Mouse (Mus musculus): ENCODE measurements at regions not wholly inside any gene's neighbourhood (a gene's known extent, or its start where the extent isn't known, plus 50 kb on each side); places are given as distances from the start of the nearest gene placed in this dataset.

DNA sequence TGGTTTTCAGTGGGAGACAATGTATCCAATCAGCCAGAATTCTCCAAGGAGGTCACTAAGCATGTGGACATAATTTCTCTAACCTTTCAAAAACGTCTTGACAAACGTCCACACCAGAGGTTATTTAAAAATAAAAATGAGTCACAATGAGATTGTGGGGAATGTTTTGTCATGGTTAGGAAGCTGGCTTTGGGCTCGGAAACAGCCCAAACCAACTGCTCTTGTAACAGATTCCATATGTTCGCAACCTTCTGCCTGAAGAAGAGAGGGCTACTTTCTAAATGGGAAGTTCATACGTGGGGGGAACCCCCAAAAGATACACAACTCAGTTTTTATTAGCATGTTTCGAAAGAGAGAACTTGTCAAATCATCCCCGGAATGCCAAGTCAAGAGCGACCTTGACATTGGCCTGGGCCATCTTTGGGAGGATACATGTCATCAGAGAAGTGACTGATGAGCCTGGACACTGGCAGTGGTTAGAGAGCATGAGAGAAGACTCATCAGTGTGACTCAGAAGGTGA is 111.6 kb upstream of the Pik3r1 start:
- peak; percentile 50 to 57 for DNase-seq (ENCODE audit: low spot score in 2 of 2)

DNA sequence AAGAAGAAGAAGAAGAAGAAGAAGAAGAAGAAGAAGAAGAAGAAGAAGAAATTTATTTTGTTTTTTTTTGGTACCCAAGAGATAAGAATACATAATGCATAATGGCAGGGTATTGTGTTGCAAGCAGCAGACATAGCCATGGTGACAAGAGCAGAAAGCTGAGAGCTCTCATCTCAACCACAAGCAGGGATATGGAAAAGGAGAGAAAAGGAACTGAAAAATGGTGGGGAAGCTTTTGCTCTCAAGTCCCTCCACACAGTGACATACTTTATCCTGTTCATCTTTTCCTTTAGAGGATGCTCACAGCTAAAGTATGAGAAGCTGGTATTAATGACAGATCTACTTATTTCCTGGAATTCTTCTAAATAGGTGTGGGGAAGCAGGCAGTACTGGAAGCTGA is 115.2 kb upstream of the Pik3r1 start:
- no peak for DNase-seq (ENCODE audit: low spot score in 2 of 2)

DNA sequence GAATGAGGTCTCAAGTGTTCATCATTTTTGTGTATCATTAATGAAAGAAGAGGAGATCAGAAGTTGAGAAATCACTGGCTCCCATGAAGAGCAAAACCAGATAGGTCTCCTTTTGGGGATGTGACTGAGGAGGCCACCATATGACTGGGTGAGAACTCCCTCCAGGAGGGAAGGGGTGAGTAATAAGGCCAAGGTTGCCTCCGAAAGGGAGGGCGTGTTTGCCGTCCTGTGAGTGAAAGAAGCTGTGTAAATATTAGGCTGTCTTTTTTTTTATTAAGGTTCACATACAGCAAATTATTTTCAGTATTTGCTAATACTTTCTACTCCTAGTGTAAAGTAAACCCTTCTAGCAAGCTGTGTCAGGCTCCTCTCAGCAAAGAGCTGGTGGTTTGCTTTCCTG is 116.7 kb upstream of the Pik3r1 start:
- no peak for DNase-seq (ENCODE audit: low spot score in 2 of 2)

DNA sequence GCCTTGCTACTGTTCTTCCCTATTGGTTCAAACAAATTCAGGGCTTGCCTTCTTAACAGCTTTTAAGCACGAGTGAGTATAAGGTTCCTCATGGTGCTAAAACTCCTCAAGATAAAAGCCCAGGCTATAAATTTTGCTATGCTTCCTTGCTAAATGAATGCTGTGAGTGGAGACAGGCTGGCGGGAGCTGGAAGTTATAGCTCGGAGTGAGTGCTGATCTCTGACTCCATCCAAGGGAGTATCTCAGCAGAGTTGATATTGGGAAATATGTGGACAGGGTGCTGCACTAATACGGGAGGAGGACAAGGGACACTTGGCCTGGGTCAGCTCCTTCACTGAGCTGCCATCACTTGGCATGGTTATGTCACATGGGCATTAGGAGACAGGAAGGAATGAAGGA is 123.5 kb upstream of the Pik3r1 start:
- no peak for DNase-seq (ENCODE audit: low spot score in 2 of 2)

DNA sequence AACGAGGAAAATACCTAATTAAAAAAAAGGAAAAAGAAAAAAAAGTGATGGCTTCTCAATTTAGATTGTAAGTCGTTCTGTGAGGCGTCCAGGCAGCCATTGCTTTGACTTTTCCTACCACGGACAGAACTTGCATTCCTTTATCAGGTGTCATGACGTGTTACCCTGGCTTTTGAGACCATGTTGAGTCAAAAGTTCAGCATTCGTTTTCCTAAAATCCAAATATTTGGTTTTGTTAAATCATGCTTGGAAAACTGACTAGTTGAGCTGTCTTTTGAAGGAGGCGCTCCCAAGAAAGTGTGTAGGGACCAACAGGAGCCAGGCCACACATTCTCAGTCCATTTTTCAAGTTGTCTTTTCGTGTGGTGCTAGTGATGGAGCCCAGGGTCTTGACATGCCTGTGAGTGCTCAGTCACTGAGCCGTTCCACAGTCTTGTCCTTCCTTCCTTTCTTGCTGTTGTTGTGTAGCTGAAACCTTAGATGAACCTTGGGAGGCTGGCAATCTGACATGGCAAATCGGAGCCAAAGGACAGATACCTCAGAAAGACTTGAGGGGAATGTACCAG is 125.1 kb upstream of the Pik3r1 start:
- no peak for DNase-seq (ENCODE audit: low spot score in 2 of 2)

DNA sequence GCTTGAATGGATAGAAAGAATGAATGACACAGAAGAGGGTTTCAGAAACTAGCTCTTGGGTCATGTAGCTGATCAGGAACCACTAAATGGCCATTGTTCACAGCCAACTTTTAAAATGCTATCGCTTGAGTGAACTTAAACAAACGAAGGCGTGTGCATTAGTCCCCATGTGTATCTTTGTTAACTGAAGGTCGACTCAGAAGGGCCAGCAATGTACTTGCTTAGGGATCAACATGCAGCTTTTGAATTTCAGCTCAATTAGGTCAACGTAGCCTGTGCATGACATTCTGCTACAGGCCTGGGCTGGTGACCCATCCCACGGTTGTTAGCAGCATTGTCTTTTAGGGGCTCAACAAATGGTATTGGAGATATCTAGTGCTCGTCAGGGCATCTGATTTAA is 127.1 kb upstream of the Pik3r1 start:
- no peak for DNase-seq (ENCODE audit: low spot score in 2 of 2)

DNA sequence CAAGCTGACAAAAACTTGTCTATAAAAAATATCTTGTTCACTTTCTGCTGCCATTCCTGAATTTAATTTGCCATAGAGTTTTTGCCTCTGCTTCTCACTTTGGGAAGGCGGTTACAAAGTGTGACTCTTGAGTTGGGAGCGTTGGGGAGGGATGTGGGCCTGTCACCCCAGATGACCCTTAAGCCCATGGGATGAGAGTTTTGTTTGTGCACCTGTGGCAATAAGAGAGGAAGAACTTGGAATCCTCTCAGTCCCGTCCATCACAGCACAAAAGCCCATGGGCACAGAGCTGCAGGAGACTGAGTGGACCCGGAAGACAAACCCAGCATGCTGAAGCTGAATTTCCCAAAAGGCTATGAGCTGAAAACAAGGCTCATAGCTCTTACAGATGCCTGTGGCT is 127.7 kb upstream of the Pik3r1 start:
- DNase-seq (ENCODE audit: low spot score in 2 of 2) = no peak

DNA sequence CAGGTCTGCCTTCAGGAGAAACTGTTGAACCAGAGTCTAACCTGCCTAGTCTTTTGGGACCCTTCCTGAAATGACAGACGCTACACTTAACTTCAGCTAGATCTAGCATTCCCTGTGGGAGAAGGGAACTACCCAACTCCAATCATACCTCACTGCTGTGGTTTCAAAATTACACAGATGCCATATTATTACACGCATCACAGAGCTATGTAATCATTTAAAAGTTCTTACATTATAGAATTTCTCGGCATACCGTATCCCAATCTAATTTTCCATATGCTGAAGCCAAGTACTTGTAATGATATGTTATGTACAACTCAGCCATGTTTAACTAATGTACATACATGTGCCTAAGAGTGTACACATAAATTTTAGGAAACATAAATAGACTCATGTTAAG is 128.9 kb upstream of the Pik3r1 start:
- DNase-seq (ENCODE audit: low spot score in 2 of 2) = no peak

DNA sequence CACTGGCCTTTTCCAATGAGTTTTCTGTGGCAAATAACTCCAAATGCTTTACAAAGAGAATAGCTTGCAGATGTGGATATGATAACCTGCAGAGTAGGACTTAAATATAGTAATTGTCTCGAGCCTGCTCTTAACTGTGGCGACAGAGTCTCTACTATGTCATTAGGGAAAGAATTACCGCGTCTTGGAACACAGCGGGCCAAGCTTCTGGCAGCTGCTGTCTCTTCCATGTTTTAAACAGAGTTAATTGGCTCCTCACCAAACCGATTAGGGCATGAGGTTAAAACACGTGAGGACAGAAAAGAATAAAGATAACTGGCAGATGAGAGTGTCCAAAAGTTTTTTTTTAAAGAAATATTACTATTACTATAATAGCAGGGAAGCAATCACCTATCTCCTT is 134.2 kb upstream of the Pik3r1 start:
- no peak for DNase-seq (ENCODE audit: low spot score in 2 of 2)

DNA sequence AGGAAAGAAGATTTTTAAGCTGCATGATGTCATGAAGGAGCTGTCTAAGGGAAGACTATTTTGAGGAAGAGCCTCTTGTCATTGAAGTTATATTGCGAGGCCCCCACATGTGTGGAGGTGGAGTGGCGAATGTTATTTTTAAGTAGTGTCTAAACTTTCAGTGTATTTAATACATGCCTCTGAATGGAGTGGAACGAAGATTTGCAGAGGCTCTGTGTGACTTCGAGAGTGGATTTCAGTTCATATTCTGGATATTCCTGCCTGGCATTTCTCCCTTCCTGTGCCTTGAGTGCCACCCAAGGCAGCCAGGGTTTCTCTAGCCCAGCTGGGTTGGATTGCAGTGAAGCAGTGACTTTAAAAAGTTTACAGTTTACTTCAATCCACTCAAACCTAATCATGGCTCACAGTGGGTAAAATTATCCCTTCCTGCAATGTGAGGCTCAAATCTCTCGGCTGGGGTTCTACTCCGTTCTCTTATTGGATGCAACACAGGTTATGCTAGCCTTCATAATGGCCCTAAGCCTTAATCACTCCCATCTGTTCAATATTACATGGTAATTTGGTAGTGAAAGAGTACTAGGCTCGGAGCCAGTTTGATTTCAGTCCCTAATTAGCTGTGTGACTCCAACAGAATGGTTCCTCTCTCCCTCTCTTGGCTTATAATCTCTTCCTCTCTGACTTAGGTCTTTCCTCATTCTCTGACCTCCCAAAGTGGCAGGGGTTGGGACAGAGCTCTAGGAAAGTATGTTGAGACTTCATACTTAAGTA is 138.1 kb upstream of the Pik3r1 start:
- DNase-seq (ENCODE audit: low spot score in 2 of 2) = no peak

DNA sequence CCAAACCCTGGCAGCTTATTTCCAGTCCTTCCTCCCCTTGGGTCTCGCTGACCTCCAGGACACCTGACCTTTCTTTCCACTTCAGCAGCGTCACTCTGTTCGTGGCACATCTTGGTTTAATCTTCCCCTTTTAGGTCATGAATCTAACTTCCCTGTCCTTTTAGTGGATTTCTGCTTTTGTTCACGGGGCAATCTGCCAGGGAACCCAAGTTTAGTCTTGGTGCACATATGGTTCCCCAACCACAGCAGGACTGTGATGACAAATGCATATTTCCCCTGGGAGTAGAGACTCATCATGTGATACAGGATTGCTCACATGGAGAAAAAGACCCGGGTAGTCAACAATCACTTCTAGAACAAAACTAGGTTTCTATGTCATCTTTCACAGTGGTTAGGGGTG is 141.0 kb upstream of the Pik3r1 start:
- DNase-seq (ENCODE audit: low spot score in 2 of 2) = peak; percentile 52 to 68

DNA sequence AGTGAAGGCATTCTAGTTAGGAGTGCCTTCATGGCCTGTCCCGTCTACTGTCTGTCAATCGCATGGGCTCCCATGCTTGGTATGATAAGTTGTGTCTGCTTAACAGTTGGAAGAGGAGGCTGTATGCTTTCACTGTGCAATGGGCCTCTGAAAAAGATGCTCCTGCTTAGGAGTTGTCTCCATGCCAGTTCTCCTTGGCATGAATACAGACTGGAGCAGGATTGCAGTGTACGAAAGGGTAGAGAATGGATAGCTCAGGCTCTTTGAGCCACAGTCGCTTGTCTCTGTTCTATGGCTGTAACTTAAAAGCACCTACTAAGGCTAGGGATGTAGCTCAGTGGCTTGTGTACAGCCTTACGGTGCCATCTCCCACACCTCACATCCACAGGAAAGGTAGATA is 142.7 kb upstream of the Pik3r1 start:
- no peak for DNase-seq (ENCODE audit: low spot score in 2 of 2)

DNA sequence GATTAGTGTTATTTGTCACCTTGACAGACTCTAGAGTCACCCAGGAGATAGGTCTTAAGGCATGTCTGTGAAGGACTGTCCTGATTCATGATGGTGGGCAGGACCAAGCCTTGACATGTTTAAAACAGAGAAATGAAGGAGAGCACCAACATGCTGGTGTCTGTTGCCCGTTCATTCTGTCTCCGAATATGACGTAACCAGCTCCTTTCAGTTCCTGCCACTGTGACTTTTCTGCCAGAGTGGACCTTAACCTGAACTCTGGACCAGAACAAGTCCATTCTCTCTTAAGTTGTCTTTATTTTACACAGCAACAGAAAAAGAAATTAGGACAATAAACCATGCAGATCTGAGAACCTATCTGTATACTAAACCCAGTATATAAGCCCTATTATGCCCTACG is 146.1 kb upstream of the Pik3r1 start:
- no peak for DNase-seq (ENCODE audit: low spot score in 2 of 2)

DNA sequence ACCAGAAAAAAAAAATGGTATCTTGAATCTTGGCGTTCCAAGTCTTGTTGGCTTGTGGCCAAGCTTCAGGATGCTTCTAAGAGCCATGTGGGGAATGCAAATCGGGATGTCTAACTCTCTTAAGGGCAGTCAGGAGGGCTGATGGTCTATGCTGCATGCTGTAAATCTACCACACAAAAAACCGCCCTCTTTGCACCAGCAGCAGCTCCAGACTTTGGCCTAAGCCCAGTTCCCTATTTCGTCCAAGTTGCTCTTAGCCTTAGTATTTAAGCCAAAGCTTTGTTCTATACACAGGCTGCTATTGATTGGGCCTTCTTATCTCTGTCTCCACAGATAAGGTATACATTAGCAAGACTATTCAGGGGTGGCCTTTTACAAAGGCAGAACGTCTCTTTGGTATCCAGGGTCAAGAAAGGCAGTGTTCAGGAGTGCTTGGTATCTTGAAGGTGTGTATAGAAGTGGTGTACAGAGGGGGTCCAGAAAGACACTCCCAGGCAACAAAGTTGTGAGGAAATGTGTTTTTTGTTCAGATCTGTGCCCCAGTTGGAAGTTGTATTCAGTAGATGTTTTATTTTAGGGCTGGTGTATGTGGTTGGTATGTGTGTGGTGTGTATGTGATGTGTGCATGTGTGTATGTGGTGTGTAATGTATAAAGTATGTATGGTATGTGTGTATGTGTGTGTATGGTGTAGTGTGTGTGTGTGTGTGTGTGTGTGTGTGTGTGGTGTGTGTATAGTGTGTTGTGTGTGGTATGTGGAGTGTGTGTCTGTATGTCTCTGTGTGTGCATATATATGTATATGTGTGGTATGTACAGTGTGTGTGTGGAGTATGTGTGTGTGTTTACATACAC is 146.9 kb upstream of the Pik3r1 start:
- peak in 1 of 2 experiments; percentile 16 for DNase-seq (ENCODE audit: low spot score in 2 of 2)

DNA sequence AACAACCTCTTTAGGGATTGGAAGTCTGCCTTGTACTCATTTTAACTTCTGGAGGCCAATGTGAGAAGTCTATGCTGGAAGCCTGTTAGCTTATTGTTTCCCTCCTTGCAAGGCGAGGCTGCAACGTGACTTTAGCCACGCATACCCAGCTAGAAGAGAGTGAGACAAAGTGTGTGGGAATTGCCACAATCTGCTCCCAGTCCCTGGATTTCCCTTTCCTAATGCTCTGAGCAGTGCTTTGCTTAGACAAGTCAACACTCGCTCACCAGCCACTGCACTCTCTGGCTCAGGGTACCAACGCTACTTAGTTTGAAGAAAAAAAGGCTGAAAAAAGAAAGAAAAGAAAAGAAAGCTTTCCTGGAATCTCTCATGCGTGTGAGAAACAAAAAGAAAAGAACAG is 147.5 kb upstream of the Pik3r1 start:
- no peak for DNase-seq (ENCODE audit: low spot score in 2 of 2)

DNA sequence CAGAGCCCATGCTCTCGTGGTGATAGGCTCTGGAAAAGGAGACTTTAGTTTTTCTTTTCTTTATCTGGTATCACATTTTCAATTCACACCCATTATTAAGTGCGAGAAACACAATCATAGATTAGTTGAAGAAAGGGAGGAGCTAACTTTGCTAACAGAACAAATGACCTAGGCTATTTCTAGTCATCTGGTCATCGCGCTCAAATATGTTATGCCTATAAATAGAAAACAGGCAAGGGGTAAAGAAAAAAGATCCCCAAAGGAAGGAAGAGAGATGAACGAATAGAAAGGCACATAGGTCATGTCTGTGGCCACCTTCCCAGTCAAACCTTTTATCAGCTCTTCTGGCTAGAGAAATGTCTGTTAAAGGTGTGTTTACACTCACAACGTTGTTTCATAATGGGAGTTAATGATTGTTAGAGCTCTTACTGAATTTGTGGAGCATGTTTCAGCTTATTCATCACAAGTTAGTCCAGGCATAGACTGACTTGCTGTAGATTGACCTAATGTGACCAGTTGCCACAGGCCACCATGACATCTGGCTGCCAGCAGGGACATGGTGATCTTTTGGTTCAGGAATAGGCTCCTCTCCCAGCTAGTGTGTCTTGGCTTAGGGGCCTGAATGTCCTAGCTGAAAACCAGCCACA is 148.1 kb upstream of the Pik3r1 start:
- DNase-seq (ENCODE audit: low spot score in 2 of 2) = peak in 1 of 2 experiments; percentile 17

DNA sequence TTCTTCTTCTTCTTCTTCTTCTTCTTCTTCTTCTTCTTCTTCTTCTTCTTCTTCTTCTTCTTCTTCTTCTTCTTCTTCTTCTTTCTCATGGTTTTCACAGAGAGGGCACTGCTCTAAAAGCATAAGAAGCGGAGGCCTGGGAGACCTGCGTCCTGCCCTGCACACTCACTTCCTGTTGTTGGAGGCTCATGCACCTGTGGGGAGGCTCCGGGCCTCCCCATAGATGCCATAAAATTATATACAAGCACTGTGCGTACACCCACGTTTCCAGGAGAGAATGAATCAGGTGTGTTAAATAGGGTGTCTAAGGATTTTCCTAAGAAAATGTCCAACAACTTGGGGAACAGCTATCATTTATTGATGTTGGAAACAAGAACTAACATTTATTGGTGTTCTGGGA is 148.9 kb upstream of the Pik3r1 start:
- no peak for DNase-seq (ENCODE audit: low spot score in 2 of 2)

DNA sequence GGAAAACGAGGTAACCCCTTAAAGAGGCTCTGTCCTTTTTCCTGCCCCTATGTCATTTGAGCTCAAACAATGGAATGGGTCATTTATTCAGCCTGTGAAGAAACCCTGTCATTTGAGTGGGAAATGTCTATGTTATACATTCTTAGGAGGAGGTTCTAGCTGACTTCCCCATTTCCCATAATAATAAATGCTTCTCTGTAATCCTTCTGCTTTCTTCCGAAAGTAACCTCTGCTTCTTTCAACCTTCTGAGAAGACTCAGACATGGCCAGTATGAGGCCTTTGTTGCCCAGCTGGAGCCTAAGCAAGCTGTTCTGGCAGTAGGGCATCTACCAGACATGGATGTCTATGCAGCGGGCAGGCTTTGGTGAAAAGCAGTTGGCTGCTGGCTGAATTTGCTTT is 150.2 kb upstream of the Pik3r1 start:
- DNase-seq (ENCODE audit: low spot score in 2 of 2) = no peak

DNA sequence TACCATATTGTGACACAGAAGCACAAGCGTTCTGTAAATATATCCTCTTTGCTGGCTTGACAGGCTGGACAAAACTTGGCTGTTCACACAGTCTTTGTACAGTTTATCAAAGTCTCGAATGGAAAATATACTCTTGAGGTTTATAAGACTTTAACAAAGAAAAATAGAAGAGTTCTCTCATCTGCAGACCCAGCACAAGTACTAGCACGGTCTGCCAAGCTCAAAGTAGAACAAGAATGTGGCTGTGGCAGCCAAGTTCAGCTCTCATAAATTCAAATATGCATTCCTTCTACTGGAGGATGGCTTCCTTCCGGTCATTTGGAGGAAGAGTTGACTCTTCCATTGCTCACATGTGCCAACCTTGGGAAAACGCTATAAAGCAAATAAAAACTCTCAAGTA is 151.2 kb upstream of the Pik3r1 start:
- DNase-seq (ENCODE audit: low spot score in 2 of 2) = peak; percentile 45 to 64

DNA sequence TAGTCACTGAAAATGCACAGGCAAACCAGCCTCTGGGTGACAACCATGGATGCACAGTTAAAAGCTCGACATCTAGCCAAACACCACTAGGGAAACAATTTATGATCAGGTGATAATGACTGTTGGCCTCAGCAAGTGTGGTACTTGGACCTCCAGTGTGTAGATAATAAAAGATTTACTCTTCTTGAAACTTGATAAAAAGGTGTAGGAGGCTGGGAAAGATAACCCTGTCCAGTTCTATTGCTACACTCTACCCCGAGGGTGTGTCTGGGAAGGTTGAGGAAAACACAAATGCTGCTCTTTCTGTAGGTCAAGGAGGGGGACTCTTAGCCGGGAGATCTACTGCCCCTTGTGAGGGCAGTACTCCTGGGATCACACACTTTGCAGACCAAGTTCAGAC is 152.4 kb upstream of the Pik3r1 start:
- DNase-seq (ENCODE audit: low spot score in 2 of 2) = no peak

DNA sequence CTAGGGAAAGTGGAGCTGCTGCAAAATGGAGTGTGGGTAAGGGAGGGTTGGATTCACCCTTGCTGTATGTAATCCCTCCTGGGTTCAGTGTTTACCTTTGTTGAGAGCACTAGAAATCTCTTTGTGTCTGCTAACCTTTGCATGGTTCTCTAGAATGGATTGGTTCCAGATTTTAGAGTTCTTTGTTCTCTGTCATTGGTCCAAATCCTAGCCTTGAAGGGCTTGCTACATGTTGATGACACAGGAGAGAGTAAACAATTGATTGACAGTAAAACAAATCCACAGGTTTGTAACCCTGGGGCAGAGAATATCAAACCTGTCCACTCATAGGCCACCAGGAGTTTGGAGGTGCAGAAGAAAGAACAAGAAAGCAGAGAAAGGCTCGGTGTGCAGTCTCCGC is 156.6 kb upstream of the Pik3r1 start:
- no peak for DNase-seq (ENCODE audit: low spot score in 2 of 2)

DNA sequence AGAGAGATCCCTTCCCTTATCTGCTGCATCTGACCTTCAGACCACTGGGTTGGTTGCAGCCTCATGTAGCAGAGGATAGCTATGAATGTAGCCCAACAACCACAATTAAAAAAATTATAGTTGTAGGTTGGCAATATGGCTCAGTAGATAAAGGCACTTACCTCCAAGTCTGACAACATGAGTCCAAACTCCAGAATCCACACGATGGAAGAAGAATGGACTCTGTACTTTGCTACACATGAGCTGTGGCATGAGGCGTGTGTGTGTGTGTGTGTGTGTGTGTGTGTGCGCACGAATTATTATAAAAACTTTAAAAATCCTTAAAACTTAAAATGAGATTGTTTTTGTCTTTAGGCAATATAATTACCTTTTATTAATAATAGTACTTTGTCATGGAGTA is 163.2 kb upstream of the Pik3r1 start:
- no peak for DNase-seq (ENCODE audit: low spot score in 2 of 2)
